Mouse (Mus musculus): ENCODE measurements around the gene Nelfa. TPM values are rescaled to one million over a fixed set of nuclear protein-coding genes. Genes with fewer than 3 reads are reported as not detected.

The Nelfa gene
- polyA plus RNA-seq, 1 experiment from 2014 or later = 44.3 TPM

DNA sequence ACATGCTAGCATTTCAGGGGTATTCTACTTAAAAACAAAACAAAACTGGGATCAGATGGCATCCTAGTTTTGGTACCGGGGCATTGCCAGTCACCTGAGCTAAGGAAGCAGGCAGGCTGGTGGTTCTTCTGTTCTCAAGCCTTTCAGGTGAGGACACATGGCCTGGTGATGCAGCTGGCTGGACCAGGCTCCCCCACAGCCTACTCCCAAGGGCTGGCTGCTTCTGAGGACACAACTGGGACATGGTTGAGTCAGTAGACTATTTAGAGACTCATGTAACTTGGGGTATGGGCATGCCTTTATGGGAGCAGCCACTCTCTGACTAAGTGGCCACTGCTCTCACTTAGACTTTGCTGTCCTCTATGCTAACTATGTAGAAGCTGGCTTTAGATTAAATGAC, 60.7 kb downstream of the Nelfa start:
- no peak overlapping the region for H3K9ac ChIP-seq
- no peak for ATAC-seq (ENCODE audit: low FRiP score, low read depth)
- no peaks in the 10 kb centered on the region for H3K4me1 ChIP-seq (replicated peaks)
- no peaks in the 10 kb centered on the region for H3K27me3 ChIP-seq
- no peaks in the 10 kb centered on the region for H3K9me3 ChIP-seq
- peaks cover 55% of the 10 kb centered on the region for H3K36me3 ChIP-seq
- H3K4me2 ChIP-seq = no peak overlapping the region
- WGBS = 94% methylated on average over 1 of the region's 1 CpGs
- no peak overlapping the region for H3K27ac ChIP-seq (replicated peaks)
- no peak overlapping the region for H3K4me3 ChIP-seq

DNA sequence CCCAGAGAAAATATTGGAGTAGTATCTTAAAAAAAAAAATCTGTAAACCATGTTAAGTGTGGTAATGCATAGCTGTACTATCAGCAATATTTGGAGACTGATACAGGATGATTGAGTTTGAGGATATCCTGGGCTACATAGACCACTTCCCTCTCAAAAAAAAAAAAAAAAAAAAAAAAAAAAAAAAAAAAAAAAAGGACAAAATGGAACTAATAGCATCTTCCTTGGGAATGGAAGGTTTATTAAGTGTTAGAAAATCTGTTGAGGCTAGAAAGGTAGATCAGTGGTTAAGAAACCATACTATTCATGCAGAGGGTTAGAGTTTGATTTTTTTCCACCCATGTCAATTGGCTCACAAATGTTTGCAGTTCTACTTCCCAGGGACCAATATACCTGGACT, 78.5 kb downstream of the Nelfa start:
- Histone ChIP-seq H3K4me2 (no peak overlapping the region), H3K9ac (no peak overlapping the region), H3K4me3 (no peak overlapping the region), H3K27ac (replicated peaks) (no peak overlapping the region), H3K9me3 (no peaks in the 10 kb centered on the region), H3K4me1 (replicated peaks) (no peaks in the 10 kb centered on the region), H3K36me3 (peaks cover 60% of the 10 kb centered on the region), H3K27me3 (no peaks in the 10 kb centered on the region)
- ATAC-seq (ENCODE audit: low FRiP score, low read depth) = no peak

DNA sequence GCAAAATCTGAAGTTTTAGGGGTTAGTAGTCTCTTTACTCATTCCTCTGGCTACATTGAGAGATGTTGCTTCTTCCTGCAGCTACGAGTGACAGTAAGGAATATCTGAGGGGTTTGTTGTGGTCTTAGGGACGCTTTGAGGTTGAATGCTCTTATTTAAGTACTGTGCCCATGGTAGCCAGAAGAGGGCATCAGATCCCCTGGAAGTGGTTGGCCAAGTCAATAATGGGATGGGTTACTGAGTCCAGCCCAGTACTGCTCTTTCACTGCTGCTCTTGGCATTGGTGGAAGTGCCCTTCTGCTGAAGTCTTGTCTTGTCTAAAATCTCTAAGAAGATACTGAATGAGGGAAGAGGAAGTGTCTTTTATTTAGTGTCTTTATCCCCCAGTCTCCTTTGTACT, 82.2 kb downstream of the Nelfa start:
- WGBS = 77% methylated on average over 2 of the region's 2 CpGs
- H3K4me1 ChIP-seq (replicated peaks) = no peaks in the 10 kb centered on the region
- H3K9me3 ChIP-seq = no peaks in the 10 kb centered on the region
- peaks cover 35% of the 10 kb centered on the region for H3K36me3 ChIP-seq
- no peak overlapping the region for H3K9ac ChIP-seq
- H3K4me3 ChIP-seq = no peak overlapping the region
- H3K27ac ChIP-seq (replicated peaks) = no peak overlapping the region
- H3K27me3 ChIP-seq = no peaks in the 10 kb centered on the region
- ATAC-seq (ENCODE audit: low FRiP score, low read depth) = no peak
- no peak overlapping the region for H3K4me2 ChIP-seq

GRCm38 (mm10) chr5:33853086-33853485, 83.1 kb downstream of the Nelfa start:
- no peak overlapping the region for H3K4me3 ChIP-seq
- H3K9me3 ChIP-seq = no peaks in the 10 kb centered on the region
- 93% methylated on average over 1 of the region's 1 CpGs for WGBS
- ATAC-seq (ENCODE audit: low FRiP score, low read depth) = no peak
- H3K27me3 ChIP-seq = no peaks in the 10 kb centered on the region
- no peak overlapping the region for H3K9ac ChIP-seq
- peaks cover 30% of the 10 kb centered on the region for H3K36me3 ChIP-seq
- no peak overlapping the region for H3K27ac ChIP-seq (replicated peaks)
- H3K4me1 ChIP-seq (replicated peaks) = no peaks in the 10 kb centered on the region
- H3K4me2 ChIP-seq = no peak overlapping the region

DNA sequence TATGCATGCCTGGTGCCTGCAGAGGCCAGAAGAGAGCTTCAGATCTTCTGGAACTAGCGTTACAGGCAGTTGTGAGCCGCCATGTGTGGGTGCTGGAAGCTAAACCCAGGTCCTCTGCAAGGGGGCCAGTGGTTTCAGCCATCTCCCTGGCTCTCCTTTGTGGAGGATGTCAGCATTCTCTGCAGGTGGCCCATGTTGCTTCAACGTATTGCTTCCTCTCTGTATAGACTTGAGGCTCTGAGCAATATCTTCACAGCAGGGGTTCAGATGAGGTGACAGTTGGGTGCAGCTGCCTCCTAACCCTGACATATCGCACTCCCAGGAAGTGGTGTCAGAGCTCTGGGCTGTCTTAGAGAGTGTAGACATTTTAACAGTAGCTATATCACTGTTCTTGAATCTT, 84.7 kb downstream of the Nelfa start:
- WGBS = 87% methylated on average over 4 of the region's 4 CpGs
- H3K9ac ChIP-seq = no peak overlapping the region
- peaks cover 21% of the 10 kb centered on the region for H3K36me3 ChIP-seq
- no peaks in the 10 kb centered on the region for H3K9me3 ChIP-seq
- no peak for ATAC-seq (ENCODE audit: low FRiP score, low read depth)
- no peak overlapping the region for H3K27ac ChIP-seq (replicated peaks)
- no peak overlapping the region for H3K4me2 ChIP-seq
- H3K4me3 ChIP-seq = no peak overlapping the region
- no peaks in the 10 kb centered on the region for H3K4me1 ChIP-seq (replicated peaks)
- H3K27me3 ChIP-seq = no peaks in the 10 kb centered on the region

Small RNAs within 50 kb of the gene (microRNA-seq; reads per million reads assigned to microRNA genes)
- not detected for gene Mir7024

Other genes with a start within 250 kb of the Nelfa start
- gene Fgfr3, start 214.7 kb downstream of the Nelfa start, polyA plus RNA-seq (2015; fragmentation: Nextera tagmentation; extraction: Ambion mirVana) = 39.4 and 40.5 TPM in 2 replicates
- 72.8 and 76.7 TPM in 2 replicates for gene Letm1, start 153.6 kb downstream of the Nelfa start, polyA plus RNA-seq (2015; fragmentation: Nextera tagmentation; extraction: Ambion mirVana)
- gene Nsd2, start 115.7 kb downstream of the Nelfa start, polyA plus RNA-seq (2015; fragmentation: Nextera tagmentation; extraction: Ambion mirVana) = 67.4 and 77.9 TPM in 2 replicates
- 598 and 652 TPM in 2 replicates for gene Gm1673, start 47.0 kb upstream of the Nelfa start, polyA plus RNA-seq (2015; fragmentation: Nextera tagmentation; extraction: Ambion mirVana)
- 6.2 TPM in 2 replicates for gene Nat8l, start 59.6 kb upstream of the Nelfa start, polyA plus RNA-seq (2015; fragmentation: Nextera tagmentation; extraction: Ambion mirVana)
- gene Poln, start 233.0 kb upstream of the Nelfa start, polyA plus RNA-seq (2015; fragmentation: Nextera tagmentation; extraction: Ambion mirVana) = 0.45 and 0.77 TPM in 2 replicates
- gene Haus3, start 233.1 kb upstream of the Nelfa start, polyA plus RNA-seq (2015; fragmentation: Nextera tagmentation; extraction: Ambion mirVana) = 13.5 and 14.5 TPM in 2 replicates